Mouse (Mus musculus) liver, postnatal 0 days (tissue): ENCODE measurements at regions not wholly inside any gene's neighbourhood (a gene's known extent, or its start where the extent isn't known, plus 50 kb on each side); places are given as distances from the start of the nearest gene placed in this dataset.

ENCODE experiments used
- ATAC-seq: fragments of 200-750 bp; cut with Nextera tagmentation; 2 replicates; pipeline ENCODE4 v1.8.0; 2017; ENCODE audit warnings: mild to moderate bottlenecking, moderate library complexity
- DNase-seq: peaks from one replicate; pipeline ENCODE4 v3.0.0-alpha.2; 2016
- H3K27ac ChIP-seq: fragments of 300-500 bp; sonication (generic); 2 replicates; pipeline ENCODE4 v1.5.1; 2014; ENCODE audit warnings: antibody characterized with exemption, moderate library complexity, mild to moderate bottlenecking, low read depth
- H3K27me3 ChIP-seq: fragments of 300-500 bp; sonication (generic); 2 replicates; pipeline ENCODE4 v1.6.1; 2014; ENCODE audit warnings: low read length, control low read depth, mixed read lengths; ENCODE audit not compliant: insufficient read depth
- H3K36me3 ChIP-seq: fragments of 300-500 bp; sonication (generic); replicated peaks from 2 replicates; pipeline ENCODE4 v1.6.1; 2014; ENCODE audit warnings: mild to moderate bottlenecking, control low read depth, low read length, moderate library complexity, mixed read lengths; ENCODE audit not compliant: insufficient read depth
- H3K4me1 ChIP-seq: fragments of 300-500 bp; sonication (generic); 2 replicates; pipeline ENCODE4 v1.6.1; 2014; ENCODE audit warnings: antibody characterized with exemption, mild to moderate bottlenecking, control low read depth; ENCODE audit not compliant: insufficient read depth
- H3K4me2 ChIP-seq: fragments of 300-500 bp; sonication (generic); 2 replicates; pipeline ENCODE4 v1.6.1; 2014; ENCODE audit warnings: low read depth, mild to moderate bottlenecking, low read length, moderate library complexity, mixed read lengths
- H3K4me3 ChIP-seq: fragments of 300-500 bp; sonication (generic); 2 replicates; pipeline ENCODE4 v1.5.1; 2014; ENCODE audit warnings: low read depth, low read length
- H3K9ac ChIP-seq: fragments of 300-500 bp; sonication (generic); replicated peaks from 2 replicates; pipeline ENCODE4 v1.6.1; 2014; ENCODE audit warnings: mild to moderate bottlenecking, moderate library complexity
- H3K9me3 ChIP-seq: fragments of 300-500 bp; sonication (generic); 2 replicates; pipeline ENCODE4 v1.6.1; 2016; ENCODE audit warnings: mild to moderate bottlenecking, control low read depth, low read length, mixed read lengths
- CTCF ChIP-seq: sonication (generic); IDR thresholded peaks from 2 replicates; pipeline ENCODE4 v1.5.1; 2016; ENCODE audit warnings: antibody characterized with exemption, low read depth
- EP300 ChIP-seq: IDR thresholded peaks from 2 replicates; pipeline ENCODE4 v1.6.1; 2016; ENCODE audit warnings: antibody characterized with exemption, low read depth, mild to moderate bottlenecking
- WGBS: fragments of 180-500 bp; shearing (Covaris S2); extraction: QIAGEN DNeasy Blood & Tissue Kit; methylation state at CpG from one replicate; pipeline ENCODE4 v1.1.7; 2014; ENCODE audit not compliant: insufficient replicate concordance; 5-methylcytosine and 5-hydroxymethylcytosine counted together

- no peak for DNase-seq
- ATAC-seq: no peak
- Histone ChIP-seq H3K27me3 (no peaks in the 10 kb centered on the region), H3K9ac (no peak overlapping the region), H3K27ac (no peak overlapping the region), H3K4me3 (no peak overlapping the region), H3K9me3 (no peaks in the 10 kb centered on the region), H3K4me2 (no peak overlapping the region), H3K36me3 (no peaks in the 10 kb centered on the region), H3K4me1 (no peaks in the 10 kb centered on the region)
- 67% methylated on average over 3 of the region's 3 CpGs for WGBS
- no peak for TF ChIP-seq EP300
- TF ChIP-seq CTCF: no peak
These were observed 68.8 kb upstream of the Col8a1 start for GRCm38 (mm10) chr16:57823329-57823728.

DNA sequence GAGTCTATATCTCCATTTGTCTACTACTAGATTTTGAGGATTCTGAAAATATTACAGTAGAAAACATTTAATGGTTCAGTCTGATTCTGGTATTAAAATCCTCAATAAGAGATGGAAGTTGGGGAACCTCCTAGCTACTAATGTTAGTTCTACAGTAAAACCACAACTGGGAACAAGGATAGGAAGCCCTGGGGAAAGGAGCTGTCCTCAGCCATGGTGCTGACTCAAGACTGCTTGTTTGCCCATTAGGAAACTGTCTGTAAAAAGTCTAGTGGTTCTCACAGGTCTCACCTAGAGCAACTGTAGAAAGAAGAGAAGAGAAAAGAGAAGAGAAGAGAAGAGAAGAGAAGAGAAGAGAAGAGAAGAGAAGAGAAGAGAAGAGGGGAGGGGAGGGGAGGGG, 90.9 kb upstream of the Col8a1 start:
- ATAC-seq (no peak), DNase-seq (no peak)
- Histone ChIP-seq H3K4me2 (no peak overlapping the region), H3K36me3 (no peaks in the 10 kb centered on the region), H3K4me1 (no peaks in the 10 kb centered on the region), H3K4me3 (no peak overlapping the region), H3K27ac (no peak overlapping the region), H3K27me3 (no peaks in the 10 kb centered on the region), H3K9ac (no peak overlapping the region), H3K9me3 (no peaks in the 10 kb centered on the region)
- TF ChIP-seq CTCF (no peak), EP300 (no peak)

- H3K9ac ChIP-seq: no peak overlapping the region
- no peaks in the 10 kb centered on the region for H3K9me3 ChIP-seq
- TF ChIP-seq CTCF (no peak), EP300 (no peak)
- no peak overlapping the region for H3K27ac ChIP-seq
- H3K4me1 ChIP-seq: no peaks in the 10 kb centered on the region
- H3K27me3 ChIP-seq: no peaks in the 10 kb centered on the region
- H3K4me2 ChIP-seq: no peak overlapping the region
- H3K36me3 ChIP-seq: no peaks in the 10 kb centered on the region
- no peak for ATAC-seq
- WGBS: 35% methylated on average over 3 of the region's 3 CpGs
- H3K4me3 ChIP-seq: no peak overlapping the region
- DNase-seq: no peak
These were observed 91.8 kb upstream of the Col8a1 start for GRCm38 (mm10) chr16:57846386-57846785.

DNA sequence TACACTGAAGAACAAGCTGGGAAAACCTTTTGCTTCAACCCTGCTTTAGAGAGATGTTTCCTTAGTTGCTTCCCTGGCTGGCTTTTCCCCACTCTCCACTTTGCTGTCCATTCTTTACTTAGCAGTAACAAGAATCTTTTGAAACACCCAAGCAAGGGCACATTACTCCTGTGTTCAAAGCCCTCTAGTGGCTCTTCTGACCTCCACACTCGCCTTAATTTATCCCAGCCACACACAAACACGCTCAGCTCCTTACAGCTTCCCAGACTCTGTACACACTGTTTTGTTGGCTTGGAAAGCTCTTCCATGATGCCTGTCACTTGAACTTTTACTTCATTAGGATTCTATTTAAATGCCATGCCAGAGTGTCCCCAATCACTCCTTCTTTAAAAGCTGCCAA, 97.3 kb upstream of the Col8a1 start:
- H3K4me1 ChIP-seq: no peaks in the 10 kb centered on the region
- H3K9ac ChIP-seq: no peak overlapping the region
- H3K27me3 ChIP-seq: no peaks in the 10 kb centered on the region
- no peak for ATAC-seq
- no peak overlapping the region for H3K4me3 ChIP-seq
- no peaks in the 10 kb centered on the region for H3K36me3 ChIP-seq
- no peak overlapping the region for H3K27ac ChIP-seq
- DNase-seq: no peak
- TF ChIP-seq EP300 (no peak), CTCF (no peak)
- 50% methylated on average over 2 of the region's 2 CpGs for WGBS
- no peak overlapping the region for H3K4me2 ChIP-seq
- H3K9me3 ChIP-seq: no peaks in the 10 kb centered on the region

DNA sequence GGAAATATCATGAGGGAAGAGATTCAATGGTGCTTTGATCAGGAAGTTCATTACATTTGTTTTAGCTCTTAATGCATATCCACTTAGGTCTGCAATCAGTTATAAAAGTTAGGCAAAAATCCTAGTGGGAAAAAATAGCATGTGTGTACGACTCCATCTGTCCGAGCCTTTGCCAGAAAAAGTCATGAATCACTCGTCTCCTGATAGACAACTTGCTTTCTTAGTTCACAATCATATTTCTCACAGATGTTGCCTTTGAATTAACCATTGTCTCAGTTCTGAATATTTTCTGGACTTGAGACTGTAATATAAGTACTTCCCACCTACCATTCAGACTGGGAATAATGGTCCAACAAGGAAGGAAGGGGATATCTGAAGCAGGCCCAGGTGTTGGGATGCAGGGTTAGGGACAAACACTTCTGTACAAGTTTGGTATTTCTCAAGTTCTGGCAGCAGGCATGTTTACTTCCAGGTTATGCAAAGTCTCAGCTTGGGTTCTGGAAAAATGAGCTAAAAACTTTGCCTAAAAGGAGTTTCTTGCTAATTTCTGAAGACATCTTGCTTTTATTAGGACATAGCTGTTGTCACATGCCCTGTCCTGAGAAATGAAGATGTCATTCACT, 98.4 kb upstream of the Col8a1 start:
- Histone ChIP-seq H3K9ac (no peak overlapping the region), H3K4me1 (no peaks in the 10 kb centered on the region), H3K27me3 (no peaks in the 10 kb centered on the region), H3K27ac (no peak overlapping the region), H3K36me3 (no peaks in the 10 kb centered on the region), H3K4me3 (no peak overlapping the region), H3K9me3 (no peaks in the 10 kb centered on the region), H3K4me2 (no peak overlapping the region)
- 69% methylated on average over 3 of the region's 3 CpGs for WGBS
- no peak for DNase-seq
- TF ChIP-seq EP300 (no peak), CTCF (no peak)
- no peak for ATAC-seq

- no peaks in the 10 kb centered on the region for H3K36me3 ChIP-seq
- H3K9ac ChIP-seq: no peak overlapping the region
- H3K4me2 ChIP-seq: no peak overlapping the region
- no peak for DNase-seq
- H3K4me1 ChIP-seq: no peaks in the 10 kb centered on the region
- WGBS: 61% methylated on average over 3 of the region's 3 CpGs
- TF ChIP-seq EP300 (no peak), CTCF (no peak)
- no peak overlapping the region for H3K4me3 ChIP-seq
- H3K9me3 ChIP-seq: no peaks in the 10 kb centered on the region
- ATAC-seq: no peak
- no peaks in the 10 kb centered on the region for H3K27me3 ChIP-seq
- no peak overlapping the region for H3K27ac ChIP-seq
These were observed 99.2 kb upstream of the Col8a1 start for GRCm38 (mm10) chr16:57853751-57854150.

DNA sequence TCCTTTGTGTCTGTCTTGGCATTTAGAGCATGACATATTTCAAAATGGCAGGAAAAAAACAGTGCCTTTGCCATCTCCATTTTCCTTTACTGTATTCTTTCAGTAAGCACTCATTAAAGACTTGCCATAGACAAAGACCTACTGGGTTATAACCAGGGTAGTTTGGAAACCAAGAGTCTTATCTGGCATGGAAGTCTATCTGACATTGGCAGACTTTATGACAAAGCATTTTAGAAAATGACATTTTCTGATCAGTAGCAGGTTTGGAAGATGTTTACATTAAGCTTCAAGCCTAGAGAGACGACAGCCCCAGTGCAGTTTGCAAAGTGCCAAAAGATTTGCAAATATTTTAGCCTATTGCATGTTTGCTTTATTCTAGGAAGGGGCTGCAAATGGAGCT, 102.5 kb upstream of the Col8a1 start:
- H3K4me1 ChIP-seq: no peaks in the 10 kb centered on the region
- H3K36me3 ChIP-seq: no peaks in the 10 kb centered on the region
- 33% methylated on average over 1 of the region's 1 CpGs for WGBS
- TF ChIP-seq CTCF: no peak
- TF ChIP-seq EP300: no peak
- no peak overlapping the region for H3K27ac ChIP-seq
- no peak for DNase-seq
- no peak for ATAC-seq
- H3K27me3 ChIP-seq: no peaks in the 10 kb centered on the region
- H3K9ac ChIP-seq: no peak overlapping the region
- no peaks in the 10 kb centered on the region for H3K9me3 ChIP-seq
- no peak overlapping the region for H3K4me2 ChIP-seq
- H3K4me3 ChIP-seq: no peak overlapping the region
